In the genomic region with DNA sequence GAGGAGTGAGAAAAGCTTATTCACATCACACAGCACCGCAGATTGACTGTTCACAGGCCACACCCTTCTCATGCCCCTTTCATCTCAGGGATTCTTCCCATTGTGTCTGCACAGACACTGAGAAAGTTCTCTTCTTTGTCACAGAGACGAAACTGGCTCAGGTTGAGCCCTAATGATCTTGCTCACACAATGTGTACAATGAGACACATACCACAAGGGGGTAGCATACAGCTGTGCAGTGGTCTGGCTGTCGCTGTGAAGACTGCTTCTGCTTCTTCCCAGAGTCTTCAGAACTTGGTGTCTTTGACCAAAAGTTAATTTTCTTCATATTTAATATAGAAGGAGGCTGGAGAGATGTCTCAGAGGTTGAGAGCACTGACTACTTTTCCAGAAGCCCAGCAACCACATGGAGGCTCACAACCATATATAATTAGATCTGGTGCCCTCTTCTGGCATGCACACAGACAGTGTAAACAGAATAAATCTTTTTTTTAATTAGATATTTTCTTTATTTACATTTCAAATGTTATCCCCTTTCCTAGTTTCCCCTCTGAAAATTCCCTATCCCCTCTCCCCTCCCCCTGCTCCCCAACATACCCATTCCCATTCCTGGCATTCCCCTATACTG, we compare ENCODE assay signal across 8 mouse cellular contexts. TPM values are rescaled to one million over a fixed set of nuclear protein-coding genes. Genes with fewer than 3 reads are reported as not detected.
DNase-seq lines count a peak whose midpoint lies in the region; ATAC-seq and TF ChIP-seq lines count a peak whose summit lies in the region.
"Had no signal": no experiment of that assay in that cellular context is flagged by ENCODE, and none has a peak within 500 bp of the region (broad histone marks: within the 10 kb centered on the region; RNA-seq: fewer than 3 reads in every experiment).

No protein-coding gene starts in this region.

- 25% methylated on average over 3 of the region's 3 CpGs for WGBS in liver, embryonic 14.5 days (ENCODE audit: insufficient replicate concordance)
- 29% methylated on average over 3 of the region's 3 CpGs for WGBS in liver, embryonic 11.5 days

- H3K9me3 ChIP-seq in liver, embryonic 14.5 days (ENCODE audit: control insufficient read depth, low read length), result no peaks in the 10 kb centered on the region
- H3K9me3 ChIP-seq in liver, embryonic 11.5 days (ENCODE audit: control insufficient read depth, low read length), result no peaks in the 10 kb centered on the region
- H3K9me3 ChIP-seq: heart, embryonic 15.5 days had no signal

- H3K36me3 ChIP-seq in liver, embryonic 14.5 days (replicated peaks; ENCODE audit: control insufficient read depth, insufficient read depth, low read depth), result no peaks in the 10 kb centered on the region
- no peaks in the 10 kb centered on the region for H3K36me3 ChIP-seq in liver, embryonic 11.5 days (ENCODE audit: control insufficient read depth, insufficient read depth, low read length)
- H3K36me3 ChIP-seq: heart, embryonic 15.5 days had no signal

- no peak for DNase-seq in liver, embryonic 14.5 days (ENCODE audit: low read depth in 3 of 3, low spot score in 3 of 3)
- DNase-seq in liver, embryonic 11.5 days (ENCODE audit: low spot score), result no peak
- peak; percentile 82 for DNase-seq in R1 (ENCODE audit: low read depth, low spot score)
- DNase-seq in forelimb bud, embryonic 11.5 days (ENCODE audit: low read depth, low spot score), result peak; percentile 1
- peak; percentile 12 to 16 for DNase-seq in left cerebral cortex, postnatal 10 days (ENCODE audit: extremely low spot score in 1 of 2, low spot score in 2 of 2)
- peak; percentile 26 for DNase-seq in right cerebral cortex, postnatal 25 days

- no peak overlapping the region for H3K9ac ChIP-seq in liver, embryonic 14.5 days (replicated peaks)
- H3K9ac ChIP-seq in liver, embryonic 11.5 days (ENCODE audit: low read depth, low read length), result no peak overlapping the region
- H3K9ac ChIP-seq: heart, embryonic 15.5 days had no signal

- ATAC-seq in liver, embryonic 14.5 days (ENCODE audit: insufficient read depth), result no peak
- no peak for ATAC-seq in liver, embryonic 11.5 days (replicated peaks; ENCODE audit: low FRiP score)
- ATAC-seq in cerebellum, adult (ENCODE audit: insufficient number of reproducible peaks, low FRiP score, low TSS enrichment), result no peak

- no peaks in the 10 kb centered on the region for H3K4me1 ChIP-seq in liver, embryonic 14.5 days (replicated peaks; ENCODE audit: control insufficient read depth in 2 of 2, insufficient read depth in 2 of 2, low read length in 1 of 2)
- no peaks in the 10 kb centered on the region for H3K4me1 ChIP-seq in liver, embryonic 11.5 days (replicated peaks; ENCODE audit: control insufficient read depth, insufficient read depth, low read length)
- H3K4me1 ChIP-seq: heart, embryonic 15.5 days had no signal

- H3K27me3 ChIP-seq in liver, embryonic 14.5 days (ENCODE audit: control insufficient read depth, insufficient read depth, low read length), result no peaks in the 10 kb centered on the region
- no peaks in the 10 kb centered on the region for H3K27me3 ChIP-seq in liver, embryonic 11.5 days (replicated peaks; ENCODE audit: control insufficient read depth, insufficient read depth, low read length)
- H3K27me3 ChIP-seq: heart, embryonic 15.5 days had no signal

- H3K27ac ChIP-seq in liver, embryonic 14.5 days, result no peak overlapping the region
- H3K27ac ChIP-seq in liver, embryonic 11.5 days (ENCODE audit: low read depth, low read length), result no peak overlapping the region
- H3K27ac ChIP-seq: heart, embryonic 15.5 days had no signal

- no peak overlapping the region for H3K4me3 ChIP-seq in liver, embryonic 14.5 days (ENCODE audit: insufficient read depth in 1 of 2, low read depth in 2 of 2, low read length in 2 of 2)
- no peak overlapping the region for H3K4me3 ChIP-seq in liver, embryonic 11.5 days (ENCODE audit: low read depth, low read length)
- H3K4me3 ChIP-seq: heart, embryonic 15.5 days had no signal

- TF ChIP-seq EP300 in liver, embryonic 14.5 days (IDR thresholded peaks at IDR 0.05; ENCODE audit: low read depth), result no peak

- TF ChIP-seq CTCF in liver, embryonic 14.5 days (IDR thresholded peaks at IDR 0.05; ENCODE audit: low read depth), result peak; percentile 53

- intact Hi-C loops in left cerebral cortex, postnatal 10 days (cut with DNase I), result loop anchor here (10.0 kb wide), 2 partner anchors 98 to 398 kb away; no protein-coding TSS in a partner anchor

- H3K4me2 ChIP-seq in liver, embryonic 14.5 days (ENCODE audit: low read depth), result no peak overlapping the region
- no peak overlapping the region for H3K4me2 ChIP-seq in liver, embryonic 11.5 days
- H3K4me2 ChIP-seq: heart, embryonic 15.5 days had no signal

RNA-seq across cellular contexts. Expression of gene Lair1, which starts 36.1 kb away (rescaled TPM):
- polyA plus RNA-seq in liver, embryonic 14.5 days (2012; rRNA removed), result 0.63 and 1.3 TPM in 2 replicates
- 0.88 and 2.2 TPM in 2 replicates for polyA plus RNA-seq in liver, embryonic 14.5 days (2014; fragmentation: Nextera tagmentation; extraction: Ambion mirVana)
- 1.2 and 1.7 TPM in 2 replicates for polyA plus RNA-seq in liver, embryonic 11.5 days (2014; fragmentation: Nextera tagmentation; extraction: Ambion mirVana)
- 1 to 10 TPM; 3.9 to 4.7 TPM for total RNA-seq in left cerebral cortex, postnatal 10 days (2021)

Comparison
In these comparisons a context has a peak if more than half of its experiments do, and no peak if none do; other contexts are left out.
1. DNase-seq: peak in R1 (single experiment), forelimb bud, embryonic 11.5 days (single experiment), left cerebral cortex, postnatal 10 days (2 of 2) and right cerebral cortex, postnatal 25 days (single experiment); none in liver, embryonic 14.5 days (0 of 3) and liver, embryonic 11.5 days (single experiment).